In the genomic region with DNA sequence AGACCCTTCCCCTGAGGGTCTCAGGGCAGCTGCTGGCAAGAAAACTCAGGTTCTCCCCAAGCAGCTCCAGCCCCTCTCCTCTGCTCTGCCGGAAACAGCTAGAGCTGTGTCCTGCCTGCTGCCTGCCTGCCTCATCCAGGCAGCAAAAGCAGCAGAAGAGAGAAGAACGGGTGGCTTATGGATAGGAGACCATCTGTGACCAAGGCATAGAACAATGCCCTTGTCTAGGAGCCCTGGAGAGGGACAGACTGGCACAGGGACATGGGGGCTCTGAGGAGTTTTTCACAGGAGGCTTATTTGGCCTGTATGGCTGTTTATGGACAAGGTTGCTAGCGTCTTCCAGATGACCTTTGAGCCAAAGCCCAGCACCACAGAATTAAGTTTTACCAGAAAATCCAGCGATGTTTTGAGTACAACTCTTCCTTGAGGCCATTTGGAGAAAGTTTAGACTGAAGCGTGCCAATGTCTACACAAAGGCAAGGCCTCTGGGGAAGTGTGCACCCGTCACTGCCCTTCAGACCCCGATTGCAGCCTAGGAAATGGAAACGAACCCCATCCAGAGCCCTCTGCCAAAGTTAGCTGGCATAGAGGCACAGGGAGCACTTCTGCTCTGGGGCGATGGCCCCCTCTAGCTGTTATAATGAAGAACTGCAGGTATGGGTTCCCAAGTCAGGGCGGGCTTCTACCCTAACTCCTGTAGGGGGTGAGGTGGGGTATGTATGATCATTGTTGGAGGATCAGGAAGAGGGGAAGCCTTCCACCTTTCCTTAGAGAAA, we compare ENCODE assay signal across 9 mouse cellular contexts. TPM values are rescaled to one million over a fixed set of nuclear protein-coding genes. Genes with fewer than 3 reads are reported as not detected.
DNase-seq lines count a peak whose midpoint lies in the region; ATAC-seq lines count a peak whose summit lies in the region.
"Had no signal": no experiment of that assay in that cellular context is flagged by ENCODE, and none has a peak within 500 bp of the region (broad histone marks: within the 10 kb centered on the region; RNA-seq: fewer than 3 reads in every experiment).

No protein-coding gene starts in this region.

- no peak for ATAC-seq in embryonic facial prominence, embryonic 13.5 days (ENCODE audit: insufficient number of reproducible peaks, insufficient read depth, low FRiP score, low TSS enrichment, low read depth)
- no peak for ATAC-seq in heart, embryonic 15.5 days (replicated peaks; ENCODE audit: insufficient number of reproducible peaks, insufficient read depth, low FRiP score, low read depth)

- H3K27me3 ChIP-seq in embryonic facial prominence, embryonic 13.5 days: no peaks in the 10 kb centered on the region
- no peaks in the 10 kb centered on the region for H3K27me3 ChIP-seq in heart, embryonic 15.5 days
- H3K27me3 ChIP-seq: lung, embryonic 15.5 days had no signal

- H3K4me3 ChIP-seq in embryonic facial prominence, embryonic 13.5 days: no peak overlapping the region
- H3K4me3 ChIP-seq in heart, embryonic 15.5 days: no peak overlapping the region
- H3K4me3 ChIP-seq: lung, embryonic 15.5 days had no signal

- peak overlapping the region; percentile 56; the same call in 1 of the 2 replicates for H3K27ac ChIP-seq in embryonic facial prominence, embryonic 13.5 days
- H3K27ac ChIP-seq in heart, embryonic 15.5 days: peak overlapping the region; percentile 90; the same call in 1 of the 2 replicates

- peaks cover 55% of the 10 kb centered on the region for H3K36me3 ChIP-seq in embryonic facial prominence, embryonic 13.5 days
- 0 out of 2 replicates have a peak, but pooled peaks cover 2% of the 10 kb centered on the region for H3K36me3 ChIP-seq in heart, embryonic 15.5 days

- no peaks in the 10 kb centered on the region for H3K9me3 ChIP-seq in embryonic facial prominence, embryonic 13.5 days
- H3K9me3 ChIP-seq in heart, embryonic 15.5 days (replicated peaks): no peaks in the 10 kb centered on the region
- H3K9me3 ChIP-seq: lung, embryonic 15.5 days had no signal

- peaks cover 57% of the 10 kb centered on the region for H3K4me1 ChIP-seq in embryonic facial prominence, embryonic 13.5 days
- H3K4me1 ChIP-seq in heart, embryonic 15.5 days (replicated peaks): peaks cover 72% of the 10 kb centered on the region

- 0 out of 2 replicates have a peak overlapping the region, but pooled peaks have one; percentile 9 for H3K4me2 ChIP-seq in embryonic facial prominence, embryonic 13.5 days
- H3K4me2 ChIP-seq in heart, embryonic 15.5 days: no peak overlapping the region
- H3K4me2 ChIP-seq: lung, embryonic 15.5 days had no signal

- peak overlapping the region; percentile 22; the same call in 1 of the 2 replicates for H3K9ac ChIP-seq in embryonic facial prominence, embryonic 13.5 days
- H3K9ac ChIP-seq in heart, embryonic 15.5 days: no peak overlapping the region
- H3K9ac ChIP-seq: lung, embryonic 15.5 days had no signal

- 38% methylated on average over 10 of the region's 10 CpGs for WGBS in embryonic facial prominence, embryonic 13.5 days
- 40% methylated on average over 10 of the region's 10 CpGs for WGBS in heart, embryonic 15.5 days

- peak; percentile 67 for DNase-seq in gastrocnemius, adult 18-20 months (ENCODE audit: low spot score)
- DNase-seq in gastrocnemius, postnatal 25 days: no peak
- DNase-seq in ZHBTc4 (ENCODE audit: low read depth, low spot score): peak; percentile 76
- DNase-seq in layer of hippocampus, adult 11-12 months (ENCODE audit: low spot score): peak; percentile 64
- DNase-seq in lung, postnatal 10 days: peak; percentile 81
- peak; percentile 35 for DNase-seq in right cerebral cortex, postnatal 14 days

RNA-seq across cellular contexts. Expression of gene Trim8, which starts 49.3 kb away (rescaled TPM):
- 10 to 100 TPM; 17.6 to 22.5 TPM for total RNA-seq in gastrocnemius, adult 18-20 months (2021)
- total RNA-seq in gastrocnemius, postnatal 25 days (2021): 10 to 100 TPM; 19.1 to 20.6 TPM
- 16.7 and 17.6 TPM in 2 replicates for polyA plus RNA-seq in embryonic facial prominence, embryonic 13.5 days (2015; fragmentation: Nextera tagmentation; extraction: Ambion mirVana)
- 15.9 and 19.2 TPM in 2 replicates for polyA plus RNA-seq in heart, embryonic 15.5 days (2015; fragmentation: Nextera tagmentation; extraction: Ambion mirVana)

RNA-seq across cellular contexts. Expression of gene Sufu, which starts 55.5 kb away (rescaled TPM):
- 1 to 10 TPM; 5.0 to 5.4 TPM for total RNA-seq in gastrocnemius, adult 18-20 months (2021)
- 1 to 10 TPM; 6.0 to 6.1 TPM for total RNA-seq in gastrocnemius, postnatal 25 days (2021)
- polyA plus RNA-seq in embryonic facial prominence, embryonic 13.5 days (2015; fragmentation: Nextera tagmentation; extraction: Ambion mirVana): 38.5 and 39.3 TPM in 2 replicates
- polyA plus RNA-seq in heart, embryonic 15.5 days (2015; fragmentation: Nextera tagmentation; extraction: Ambion mirVana): 15.2 and 20.6 TPM in 2 replicates

RNA-seq across cellular contexts. Expression of gene Actr1a, which starts 56.7 kb away (rescaled TPM):
- 10 to 100 TPM; 51.8 to 57.1 TPM for total RNA-seq in gastrocnemius, adult 18-20 months (2021)
- 10 to 100 TPM; 49.3 to 53.1 TPM for total RNA-seq in gastrocnemius, postnatal 25 days (2021)
- polyA plus RNA-seq in embryonic facial prominence, embryonic 13.5 days (2015; fragmentation: Nextera tagmentation; extraction: Ambion mirVana): 139 and 160 TPM in 2 replicates
- 103 and 122 TPM in 2 replicates for polyA plus RNA-seq in heart, embryonic 15.5 days (2015; fragmentation: Nextera tagmentation; extraction: Ambion mirVana)
